In the genomic region with DNA sequence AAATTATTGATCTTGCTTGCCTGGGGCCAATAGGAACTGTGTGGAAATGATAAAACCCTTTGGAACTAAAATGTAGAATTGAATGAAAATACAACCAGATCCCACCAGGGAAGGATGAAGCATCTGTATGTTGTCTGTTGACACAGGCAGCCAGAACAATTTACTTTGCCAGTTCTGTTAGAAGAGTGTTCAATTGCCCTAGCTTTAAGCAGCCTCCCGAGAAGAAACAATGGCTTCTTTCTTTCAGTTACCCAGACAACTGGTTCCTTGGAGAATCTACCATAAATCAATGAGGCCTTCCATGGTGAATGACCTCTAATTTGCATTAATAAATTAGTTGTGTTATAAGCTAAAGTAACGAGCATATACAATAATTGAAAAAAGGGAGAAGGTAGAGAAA, we compare ENCODE assay signal across 20 mouse cellular contexts.
DNase-seq lines count a peak whose midpoint lies in the region; ATAC-seq lines count a peak whose summit lies in the region.
"Had no signal": no experiment of that assay in that cellular context is flagged by ENCODE, and none has a peak within 500 bp of the region (broad histone marks: within the 10 kb centered on the region; RNA-seq: fewer than 3 reads in every experiment).

No protein-coding gene starts in this region.

- ATAC-seq in midbrain, embryonic 11.5 days (ENCODE audit: low FRiP score): peak; percentile 58; the same call in 1 of the 2 replicates
- no peak for ATAC-seq in midbrain, embryonic 15.5 days (replicated peaks)
- ATAC-seq: forebrain, embryonic 15.5 days; liver, postnatal 0 days had no signal

- no peak overlapping the region for H3K4me3 ChIP-seq in midbrain, embryonic 11.5 days (ENCODE audit: low read depth, low read length)
- H3K4me3 ChIP-seq in midbrain, embryonic 15.5 days: no peak overlapping the region
- H3K4me3 ChIP-seq: forebrain, embryonic 15.5 days; heart, embryonic 10.5 days; limb, embryonic 12.5 days had no signal

- H3K27ac ChIP-seq in midbrain, embryonic 11.5 days (ENCODE audit: low read depth, low read length): peak overlapping the region; percentile 30; the same call in 1 of the 2 replicates
- H3K27ac ChIP-seq in midbrain, embryonic 15.5 days: no peak overlapping the region
- H3K27ac ChIP-seq: forebrain, embryonic 15.5 days; heart, embryonic 10.5 days; limb, embryonic 12.5 days had no signal

- no peaks in the 10 kb centered on the region for H3K27me3 ChIP-seq in midbrain, embryonic 11.5 days (ENCODE audit: control insufficient read depth, insufficient read depth, low read length)
- no peaks in the 10 kb centered on the region for H3K27me3 ChIP-seq in midbrain, embryonic 15.5 days (replicated peaks)
- H3K27me3 ChIP-seq: forebrain, embryonic 15.5 days; limb, embryonic 12.5 days had no signal

- no peak overlapping the region for H3K4me2 ChIP-seq in midbrain, embryonic 11.5 days
- H3K4me2 ChIP-seq in midbrain, embryonic 15.5 days: no peak overlapping the region
- H3K4me2 ChIP-seq: forebrain, embryonic 15.5 days; limb, embryonic 12.5 days; liver, embryonic 11.5 days had no signal

- peak; percentile 87 for DNase-seq in midbrain, embryonic 11.5 days (ENCODE audit: low spot score, missing footprints)
- DNase-seq in embryo, embryonic 9.5 days (ENCODE audit: extremely low spot score): peak; percentile 12
- peak; percentile 13 for DNase-seq in neural tube, embryonic 10.5 days (ENCODE audit: extremely low spot score, low spot score)
- no peak for DNase-seq in right cerebral cortex, postnatal 25 days
- DNase-seq in testis, postnatal 10 days (ENCODE audit: low spot score): no peak
- no peak for DNase-seq in heart, postnatal 25 days (ENCODE audit: low spot score)
- DNase-seq: adrenal gland, adult 2 months; cerebellum, adult 11-12 months; cerebellum, postnatal 10 days; kidney, adult 8-10 months; kidney, postnatal 14 days; liver, postnatal 0 days; lung, postnatal 10 days; right cerebral cortex, postnatal 4 days; thymus, postnatal 36 days had no signal

- intact Hi-C loops in heart, postnatal 25 days (cut with DNase I): no loop called here

- H3K9me3 ChIP-seq in midbrain, embryonic 11.5 days (ENCODE audit: control insufficient read depth, low read length): no peaks in the 10 kb centered on the region
- H3K9me3 ChIP-seq in midbrain, embryonic 15.5 days: no peaks in the 10 kb centered on the region
- H3K9me3 ChIP-seq: forebrain, embryonic 15.5 days; heart, embryonic 10.5 days; limb, embryonic 12.5 days had no signal

- no peak overlapping the region for H3K9ac ChIP-seq in midbrain, embryonic 11.5 days (ENCODE audit: low read length)
- H3K9ac ChIP-seq in midbrain, embryonic 15.5 days: no peak overlapping the region
- H3K9ac ChIP-seq: forebrain, embryonic 15.5 days; limb, embryonic 12.5 days; liver, postnatal 0 days had no signal

- H3K4me1 ChIP-seq in midbrain, embryonic 11.5 days (ENCODE audit: control insufficient read depth, insufficient read depth, low read length): no peaks in the 10 kb centered on the region
- peaks cover 4% of the 10 kb centered on the region for H3K4me1 ChIP-seq in midbrain, embryonic 15.5 days
- H3K4me1 ChIP-seq: forebrain, embryonic 15.5 days; heart, embryonic 10.5 days had no signal

- no peaks in the 10 kb centered on the region for H3K36me3 ChIP-seq in midbrain, embryonic 11.5 days (ENCODE audit: control insufficient read depth, insufficient read depth, low read length)
- H3K36me3 ChIP-seq in midbrain, embryonic 15.5 days (replicated peaks): no peaks in the 10 kb centered on the region
- H3K36me3 ChIP-seq: forebrain, embryonic 15.5 days; heart, embryonic 10.5 days; limb, embryonic 12.5 days had no signal

- WGBS in midbrain, embryonic 11.5 days: 28% methylated on average over 2 of the region's 2 CpGs
- 18% methylated on average over 2 of the region's 2 CpGs for WGBS in midbrain, embryonic 15.5 days

Comparison
In these comparisons a context has a peak if more than half of its experiments do, and no peak if none do; other contexts are left out.
1. DNase-seq: peak in midbrain, embryonic 11.5 days (single experiment), embryo, embryonic 9.5 days (single experiment) and neural tube, embryonic 10.5 days (single experiment); none in right cerebral cortex, postnatal 25 days (single experiment), testis, postnatal 10 days (single experiment) and heart, postnatal 25 days (single experiment).